Mouse (Mus musculus) left cerebral cortex, adult 8-10 months (tissue): ENCODE data around the gene Mertk. TPM values are rescaled to one million over a fixed set of nuclear protein-coding genes. Genes with fewer than 3 reads are reported as not detected.
"Not testable (repeated sequence)": the region's sequence is repeated elsewhere in the genome, so short reads cannot be mapped to it uniquely, and the experiment has no call there.

Experiments used
- DNase-seq, 2 experiments: peaks; one replicate each; pipeline ENCODE4 v3.0.0; 2022; ENCODE audit warnings: low spot score in 2 of 2
- total RNA-seq, 4 experiments: library from RNA; stranded (reverse); gene quantifications; 2 replicates each; pipeline ENCODE4 v1.2.4; 2022

Gene Mertk
- 10 to 100 TPM; 25.1 to 32.9 (median 29.1) TPM for total RNA-seq

GRCm38 (mm10) chr2:128698693-128699181, at the start of gene Mertk:
Gene Mertk (plus strand): TSS chr2:128698956.
- DNase-seq: peak; percentile 50 to 71

- DNase-seq: no peak
These were observed 18.1 kb upstream of the Mertk start for GRCm38 (mm10) chr2:128680661-128681060.

- peak; percentile 68 to 84 for DNase-seq
These were observed 11.7 kb upstream of the Mertk start, which contains the start of gene Anapc1 for GRCm38 (mm10) chr2:128686921-128687557. Gene Anapc1 (minus strand): TSS chr2:128687391.

GRCm38 (mm10) chr2:128687558-128688120, 11.1 kb upstream of the Mertk start:
- no peak for DNase-seq

GRCm38 (mm10) chr2:128692336-128692735, 6.4 kb upstream of the Mertk start:
- DNase-seq: no peak

GRCm38 (mm10) chr2:128692771-128693170, 6.0 kb upstream of the Mertk start:
- no peak for DNase-seq

- no peak for DNase-seq
These were observed 5.5 kb upstream of the Mertk start for GRCm38 (mm10) chr2:128693236-128693635.

GRCm38 (mm10) chr2:128693828-128694227, 4.9 kb upstream of the Mertk start:
- not testable (repeated sequence) for DNase-seq

GRCm38 (mm10) chr2:128694548-128694947, 4.2 kb upstream of the Mertk start:
- no peak for DNase-seq

GRCm38 (mm10) chr2:128696426-128696825, 2.3 kb upstream of the Mertk start:
- no peak for DNase-seq

- no peak for DNase-seq
These were observed 1.7 kb upstream of the Mertk start for GRCm38 (mm10) chr2:128697047-128697446.

GRCm38 (mm10) chr2:128697566-128697965, 1.2 kb upstream of the Mertk start:
- no peak for DNase-seq

GRCm38 (mm10) chr2:128698140-128698692, 540 bp upstream of the Mertk start:
- DNase-seq: peak; percentile 51 to 57

- no peak for DNase-seq
These were observed 587 bp downstream of the Mertk start for GRCm38 (mm10) chr2:128699201-128699885.

GRCm38 (mm10) chr2:128704474-128704873, 5.7 kb downstream of the Mertk start:
- no peak for DNase-seq

GRCm38 (mm10) chr2:128709264-128709663, 10.5 kb downstream of the Mertk start:
- peak in 1 of 2 experiments; percentile 30 for DNase-seq

GRCm38 (mm10) chr2:128710609-128711008, 11.9 kb downstream of the Mertk start:
- no peak for DNase-seq

- DNase-seq: no peak
These were observed 14.2 kb downstream of the Mertk start for GRCm38 (mm10) chr2:128712940-128713339.

- no peak for DNase-seq
These were observed 14.8 kb downstream of the Mertk start for GRCm38 (mm10) chr2:128713548-128714003.

GRCm38 (mm10) chr2:128714724-128715241, 16.0 kb downstream of the Mertk start:
- DNase-seq: no peak

GRCm38 (mm10) chr2:128715979-128716378, 17.2 kb downstream of the Mertk start:
- no peak for DNase-seq

GRCm38 (mm10) chr2:128719380-128719779, 20.6 kb downstream of the Mertk start:
- DNase-seq: no peak
